35 mouse cellular contexts compared by ENCODE assay signal in the genomic region with DNA sequence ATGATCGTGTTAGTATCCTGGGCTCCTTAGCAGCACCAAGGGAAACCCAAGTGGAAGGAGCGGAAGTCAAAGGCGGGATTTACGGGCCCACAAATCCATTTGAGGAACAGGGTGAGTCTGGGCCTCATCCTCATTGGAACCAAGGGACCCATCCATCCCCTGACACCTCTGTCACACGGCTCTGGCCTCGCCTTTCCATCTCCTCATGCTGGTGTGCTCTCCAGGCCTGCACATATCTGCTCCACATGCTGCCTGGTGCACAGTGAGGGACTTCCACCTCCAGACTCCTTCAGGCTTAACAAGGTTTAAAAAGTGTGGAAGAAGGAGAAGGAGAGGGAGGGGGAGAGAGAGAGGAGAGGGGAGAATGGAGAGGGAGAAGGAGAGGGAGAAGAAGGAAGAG.
"Had no signal": no experiment of that assay in that cellular context is flagged by ENCODE, and none has a peak within 500 bp of the region (broad histone marks: within the 10 kb centered on the region; RNA-seq: fewer than 3 reads in every experiment).

No protein-coding gene starts in this region.

- DNase-seq: heart, postnatal 10 days; heart, postnatal 14 days; heart, postnatal 36 days; heart, postnatal 4 days; kidney, adult 11 months; kidney, adult 18-20 months; kidney, adult 2 months; kidney, adult 8-10 months; kidney, adult 9 months; kidney, postnatal 10 days; kidney, postnatal 14 days; kidney, postnatal 25 days; kidney, postnatal 36 days; kidney, postnatal 4 days; layer of hippocampus, adult 9-11 months; layer of hippocampus, postnatal 36 days had no signal

- H3K36me3 ChIP-seq: heart, embryonic 10.5 days; heart, embryonic 12.5 days; heart, embryonic 13.5 days; heart, embryonic 15.5 days; hindbrain, embryonic 10.5 days; hindbrain, embryonic 12.5 days; hindbrain, embryonic 13.5 days; hindbrain, embryonic 15.5 days; intestine, embryonic 15.5 days; kidney, embryonic 15.5 days had no signal

- H3K4me3 ChIP-seq: heart, embryonic 10.5 days; heart, embryonic 12.5 days; heart, embryonic 13.5 days; heart, embryonic 15.5 days; hindbrain, embryonic 10.5 days; hindbrain, embryonic 12.5 days; hindbrain, embryonic 13.5 days; hindbrain, embryonic 15.5 days; intestine, embryonic 15.5 days; kidney, embryonic 15.5 days; layer of hippocampus, adult 2 months had no signal

- ATAC-seq: hindbrain, embryonic 16.5 days; hindbrain, postnatal 0 days; inflammation-experienced regulatory T-cells, adult 6 months; intestine, embryonic 15.5 days; intestine, embryonic 16.5 days; intestine, postnatal 0 days had no signal

- H3K9me3 ChIP-seq: heart, embryonic 10.5 days; heart, embryonic 12.5 days; heart, embryonic 13.5 days; heart, embryonic 15.5 days; hindbrain, embryonic 10.5 days; hindbrain, embryonic 12.5 days; hindbrain, embryonic 13.5 days; hindbrain, embryonic 15.5 days; intestine, embryonic 15.5 days; kidney, embryonic 15.5 days had no signal

- H3K9ac ChIP-seq: heart, embryonic 12.5 days; heart, embryonic 13.5 days; heart, embryonic 15.5 days; hindbrain, embryonic 12.5 days; hindbrain, embryonic 13.5 days; hindbrain, embryonic 14.5 days; hindbrain, embryonic 15.5 days; intestine, embryonic 15.5 days; kidney, embryonic 15.5 days had no signal

- H3K4me2 ChIP-seq: heart, embryonic 11.5 days; heart, embryonic 12.5 days; heart, embryonic 13.5 days; heart, embryonic 15.5 days; hindbrain, embryonic 12.5 days; hindbrain, embryonic 13.5 days; hindbrain, embryonic 14.5 days; hindbrain, embryonic 15.5 days; intestine, embryonic 15.5 days; kidney, embryonic 15.5 days had no signal

- H3K27me3 ChIP-seq: heart, embryonic 15.5 days; hindbrain, embryonic 15.5 days; intestine, embryonic 15.5 days had no signal

- H3K27ac ChIP-seq: heart, embryonic 10.5 days; heart, embryonic 13.5 days; heart, embryonic 15.5 days; hindbrain, embryonic 10.5 days; hindbrain, embryonic 12.5 days; hindbrain, embryonic 13.5 days; hindbrain, embryonic 14.5 days; hindbrain, embryonic 15.5 days; hindbrain, postnatal 0 days; intestine, embryonic 15.5 days; kidney, embryonic 15.5 days; kidney, postnatal 0 days; layer of hippocampus, adult 2 months had no signal
